Mouse (Mus musculus) mouse trophoblast stem cell (cell line): ENCODE data around the gene Tchh.

Experiments used
- in situ Hi-C, 2 experiments: fragments of 300-500 bp; cut with MseI, MboI; formaldehyde crosslinking; loops; 2 replicates in 1 of 2; 3 replicates in 1 of 2; pipeline ENCODE4 v1.15.1; 2025

The Tchh gene

DNA sequence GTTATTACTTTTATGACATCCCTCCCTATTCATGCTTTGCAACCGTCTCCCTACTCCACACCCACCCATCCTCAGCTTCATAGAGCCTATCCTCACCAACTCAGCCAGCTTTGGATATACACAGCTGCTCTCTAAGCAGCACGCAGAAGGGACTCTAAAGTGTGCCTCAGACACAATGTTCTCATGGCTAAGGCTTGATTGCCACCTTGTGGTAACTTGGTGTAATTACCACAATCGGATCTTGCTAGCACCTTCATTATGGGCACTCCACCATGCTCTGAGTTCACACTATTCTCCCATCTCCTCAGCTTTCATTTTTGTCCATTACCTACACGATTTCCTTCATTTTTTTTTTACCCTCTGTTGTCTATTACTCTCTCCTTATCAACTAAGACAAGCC, 51.9 kb downstream of the Tchh start:
- in situ Hi-C loops: loop anchor here (5.0 to 25.0 kb wide), 2 partner anchors 132 to 357 kb away; partner anchors contain the start of gene Crnn (in 2 of the 2)

- in situ Hi-C loops: loop anchor here (5.0 to 25.0 kb wide), 2 partner anchors 132 to 357 kb away; partner anchors contain the start of gene Crnn (in 2 of the 2)
Measured at GRCm38 (mm10) chr3:93494774-93495173, 52.6 kb downstream of the Tchh start.

GRCm38 (mm10) chr3:93497131-93497530, 55.0 kb downstream of the Tchh start:
- in situ Hi-C loops: loop anchor here (25.0 kb wide), 1 partner anchor 360 kb away; the partner anchor contains the start of gene Crnn (in 2 of the 2)
